Mouse (Mus musculus) myocyte (in vitro differentiated cells): Measurements from ENCODE around the gene Kif6.

Source experiments
- CEBPB ChIP-seq: IDR thresholded peaks from 2 replicates; pipeline ENCODE4 v1.6.1; 2011; ENCODE audit warnings: mild to moderate bottlenecking, moderate library complexity; ENCODE audit not compliant: poor library complexity, insufficient read depth, severe bottlenecking
- MAX ChIP-seq: IDR thresholded peaks from one replicate; pipeline ENCODE4 v1.6.1; 2011; ENCODE audit warnings: low read depth, mild to moderate bottlenecking, control low read depth
- MYOD1 ChIP-seq, 3 experiments: IDR thresholded peaks; one replicate each; pipeline ENCODE4 v1.6.1; 2011; ENCODE audit warnings: control low read depth in 2 of 3, low read depth in 2 of 3, mild to moderate bottlenecking in 2 of 3, moderate library complexity in 1 of 3; ENCODE audit not compliant: insufficient read length in 2 of 3, control insufficient read depth in 1 of 3
- MYOG ChIP-seq, 3 experiments: IDR thresholded peaks; one replicate each; pipeline ENCODE4 v1.6.1; 2011; ENCODE audit warnings: control low read depth in 2 of 3, low read depth in 2 of 3, mild to moderate bottlenecking in 2 of 3; ENCODE audit not compliant: insufficient read length in 2 of 3, control insufficient read depth in 1 of 3, insufficient read depth in 1 of 3
- POLR2A ChIP-seq: IDR thresholded peaks from one replicate; pipeline ENCODE4 v1.6.1; 2011; ENCODE audit warnings: low read depth, mild to moderate bottlenecking, control low read depth, moderate library complexity; ENCODE audit not compliant: insufficient read length
- POLR2AphosphoS2 ChIP-seq: IDR thresholded peaks from one replicate; pipeline ENCODE4 v1.6.1; 2011; ENCODE audit warnings: low read depth, control low read depth; ENCODE audit not compliant: insufficient read length
- SRF ChIP-seq: IDR thresholded peaks from one replicate; pipeline ENCODE4 v1.6.1; 2011; ENCODE audit warnings: low read depth; ENCODE audit not compliant: control insufficient read depth, insufficient read length
- TCF12 ChIP-seq: IDR thresholded peaks from one replicate; pipeline ENCODE4 v1.6.1; 2011; ENCODE audit warnings: mild to moderate bottlenecking, control low read depth; ENCODE audit not compliant: poor library complexity, insufficient read depth, severe bottlenecking
- USF1 ChIP-seq: IDR thresholded peaks from one replicate; pipeline ENCODE4 v1.6.1; 2011; ENCODE audit warnings: low read depth, mild to moderate bottlenecking, control low read depth, moderate library complexity

DNA sequence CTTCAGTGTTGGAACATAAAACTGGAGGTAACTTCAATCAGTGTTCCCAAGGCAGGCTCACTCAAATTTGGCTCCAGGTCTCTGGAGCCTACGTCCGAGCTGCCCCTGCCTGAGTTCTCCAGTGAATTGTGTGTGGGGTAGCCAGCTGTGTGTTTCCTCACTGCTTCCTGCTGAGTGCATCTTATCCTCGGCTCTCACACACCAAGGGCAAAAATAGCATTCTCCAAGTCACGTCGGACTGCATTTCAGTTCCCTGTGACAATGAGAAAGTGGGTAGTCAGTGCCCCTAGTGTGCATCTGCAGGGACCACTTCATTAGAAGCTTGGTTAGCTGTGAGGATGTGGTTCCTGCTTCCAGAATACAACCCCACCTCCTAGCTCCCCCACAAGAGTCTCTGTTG is 222.5 kb downstream of the Kif6 start:
- TF ChIP-seq POLR2A, result no peak
- no peak for TF ChIP-seq CEBPB
- TF ChIP-seq TCF12, result no peak
- no peak for TF ChIP-seq USF1
- TF ChIP-seq MAX, result no peak
- no peak for TF ChIP-seq MYOD1 (IDR thresholded peaks at IDR 0.05; ENCODE audit: control insufficient read depth in 1 of 3, insufficient read length in 2 of 3, low read depth in 2 of 3)
- no peak for TF ChIP-seq MYOG (IDR thresholded peaks at IDR 0.05; ENCODE audit: control insufficient read depth in 1 of 3, insufficient read depth in 1 of 3, insufficient read length in 2 of 3, low read depth in 2 of 3)
- no peak for TF ChIP-seq SRF
- TF ChIP-seq POLR2AphosphoS2, result no peak
